Mouse (Mus musculus): ENCODE measurements around the gene 4930404H24Rik. TPM values are rescaled to one million over a fixed set of nuclear protein-coding genes. Genes with fewer than 3 reads are reported as not detected.

Gene 4930404H24Rik
- total RNA-seq, 2 experiments from 2014 or later: not detected

DNA sequence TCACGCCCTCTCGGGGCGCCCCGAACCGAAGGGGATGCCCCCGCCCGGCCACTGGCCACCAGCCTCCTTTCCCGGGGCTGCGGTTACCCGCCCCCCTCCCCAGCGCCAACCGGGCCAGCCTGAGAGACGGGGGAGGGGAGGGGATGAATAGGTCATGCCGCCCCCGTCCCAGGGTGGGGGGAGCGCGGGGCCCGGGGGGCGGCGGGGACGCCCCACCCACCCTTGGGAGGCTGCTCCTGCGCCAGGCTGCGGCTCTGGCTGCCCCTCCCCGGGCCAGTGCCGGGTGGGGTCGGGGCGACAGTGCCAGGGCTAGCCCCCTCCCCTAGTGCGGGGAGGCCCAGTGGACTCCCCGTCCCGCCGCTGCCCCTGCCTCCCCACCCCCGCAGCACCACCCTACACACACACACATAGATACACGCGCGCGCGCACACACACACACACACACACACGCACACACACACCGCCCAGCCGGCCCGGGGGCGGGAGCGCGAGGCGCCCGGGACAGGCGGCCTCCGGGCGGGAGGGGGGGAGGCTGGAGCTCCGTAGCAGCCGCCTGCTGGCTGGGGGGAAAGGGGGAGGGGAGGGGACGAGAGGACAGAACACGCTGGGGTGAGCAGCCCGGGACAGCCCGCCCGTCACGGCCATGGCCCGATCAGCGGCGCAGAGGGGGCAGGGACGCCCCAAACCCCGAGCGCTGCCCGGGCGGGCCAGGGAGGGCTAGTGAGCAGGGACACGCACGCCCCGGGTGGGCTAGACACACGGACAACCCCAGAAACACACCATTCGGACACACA, 36.2 kb downstream of the 4930404H24Rik start:
- ATAC-seq (ENCODE audit: poor library complexity, severe bottlenecking): no peak

DNA sequence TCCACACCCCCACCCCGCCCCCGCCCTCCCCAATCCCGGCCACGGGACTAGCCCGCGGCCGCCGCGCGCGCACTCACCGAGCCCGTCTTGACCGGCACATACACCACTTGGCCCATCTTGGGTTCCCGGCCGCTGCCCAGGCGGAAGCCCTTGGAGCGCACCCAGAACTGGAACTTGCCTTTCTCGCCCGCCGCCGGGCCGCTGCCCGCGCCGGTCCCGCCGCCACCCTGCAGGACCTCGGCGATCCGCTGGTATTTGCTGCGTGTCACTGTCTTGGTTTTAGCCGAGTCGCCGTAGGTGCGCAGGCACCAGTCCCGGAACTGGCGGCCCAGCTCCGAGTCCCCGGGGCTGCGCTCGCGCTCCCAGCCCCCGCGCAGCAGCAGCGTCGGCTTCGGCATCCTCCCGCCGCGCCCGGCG, 36.8 kb downstream of the 4930404H24Rik start:
- 0 out of 2 replicates have a peak, but pooled peaks have one; percentile 7 for ATAC-seq (ENCODE audit: poor library complexity, severe bottlenecking)

DNA sequence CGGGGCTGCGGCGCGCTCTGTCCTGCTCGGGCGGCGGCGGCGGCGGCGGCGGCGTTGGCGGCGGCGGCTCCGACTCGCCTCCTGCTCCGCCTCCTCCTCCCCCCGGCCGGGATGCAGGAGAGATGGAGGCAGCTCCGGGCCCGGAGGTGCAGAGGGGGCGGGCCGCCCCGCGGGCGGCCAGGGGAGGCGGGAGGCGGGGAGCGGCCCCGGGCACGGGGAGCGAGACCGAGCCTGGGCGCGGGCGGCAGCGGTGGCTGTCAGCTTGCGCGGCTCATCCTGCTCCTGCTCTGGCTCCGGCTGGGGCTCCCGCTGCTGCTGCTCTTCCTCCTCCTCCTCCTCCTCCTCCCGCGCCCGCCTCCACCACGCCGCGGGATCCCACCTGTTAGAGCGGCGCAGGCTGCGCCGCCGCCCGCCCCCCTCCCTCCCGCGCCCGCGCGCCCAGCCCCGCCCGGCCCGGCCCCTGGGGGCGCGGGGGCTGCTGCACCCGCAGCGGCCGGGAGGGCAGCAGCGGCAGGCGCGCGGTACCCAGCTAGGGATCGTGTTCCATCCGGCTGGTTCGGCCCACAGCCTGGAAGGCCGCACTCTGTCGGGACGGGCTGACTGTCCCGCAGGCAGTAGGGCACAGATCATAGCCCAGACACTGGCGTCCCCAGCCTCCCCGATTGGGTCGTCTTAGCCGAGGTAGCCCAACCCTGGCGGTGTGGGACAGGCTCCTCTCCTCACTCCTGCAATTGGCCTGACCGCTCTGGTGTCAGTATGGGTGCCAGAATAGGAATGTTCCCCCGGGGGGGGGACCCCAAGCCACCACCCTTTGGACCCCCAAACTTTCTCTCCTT, 37.6 kb downstream of the 4930404H24Rik start, which contains the start of gene Nol4l:
Gene Nol4l, minus strand, starts transcription at position 41 of the 836 bp plus-strand sequence.
- no peak for ATAC-seq (ENCODE audit: poor library complexity, severe bottlenecking)

DNA sequence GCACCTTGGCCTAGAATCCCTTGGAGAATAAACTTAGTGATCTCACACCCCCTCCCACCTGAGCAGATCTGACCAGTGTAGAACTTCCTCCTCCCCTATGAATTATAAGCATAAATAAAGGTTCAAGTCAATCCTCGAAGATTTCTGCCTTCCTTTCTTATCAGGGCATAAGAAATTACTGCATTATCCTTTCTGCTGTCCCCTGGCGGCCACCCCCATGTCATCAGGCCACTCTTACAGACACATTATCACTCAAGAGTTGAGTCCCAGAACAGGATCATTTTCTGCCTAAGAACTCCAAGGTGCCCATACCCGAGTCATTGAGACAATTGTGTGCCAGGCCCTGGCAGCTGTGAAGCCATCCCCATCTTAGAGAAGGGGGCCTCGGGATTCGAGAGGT, 38.4 kb downstream of the 4930404H24Rik start:
- no peak for ATAC-seq (ENCODE audit: poor library complexity, severe bottlenecking)

DNA sequence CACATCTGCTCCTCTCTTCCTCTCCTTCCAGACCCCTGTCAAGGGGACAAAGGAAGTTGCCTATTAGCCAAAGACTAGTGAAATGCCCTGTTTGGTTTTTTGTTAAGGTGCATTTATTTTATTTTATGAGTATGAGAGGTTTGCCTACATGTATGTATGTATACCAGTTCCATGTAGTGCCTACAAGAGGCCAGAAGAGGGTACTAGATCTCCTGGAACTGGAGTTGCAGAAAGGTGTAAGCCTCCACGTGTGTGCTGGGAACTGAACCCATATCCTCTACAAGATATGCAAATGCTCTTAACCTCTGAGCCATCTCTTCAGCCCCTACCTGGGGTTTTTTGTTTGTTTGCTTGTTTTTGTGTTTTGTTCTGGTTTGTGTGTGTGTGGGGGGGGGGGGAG, 41.4 kb downstream of the 4930404H24Rik start:
- no peak for ATAC-seq (ENCODE audit: poor library complexity, severe bottlenecking)

DNA sequence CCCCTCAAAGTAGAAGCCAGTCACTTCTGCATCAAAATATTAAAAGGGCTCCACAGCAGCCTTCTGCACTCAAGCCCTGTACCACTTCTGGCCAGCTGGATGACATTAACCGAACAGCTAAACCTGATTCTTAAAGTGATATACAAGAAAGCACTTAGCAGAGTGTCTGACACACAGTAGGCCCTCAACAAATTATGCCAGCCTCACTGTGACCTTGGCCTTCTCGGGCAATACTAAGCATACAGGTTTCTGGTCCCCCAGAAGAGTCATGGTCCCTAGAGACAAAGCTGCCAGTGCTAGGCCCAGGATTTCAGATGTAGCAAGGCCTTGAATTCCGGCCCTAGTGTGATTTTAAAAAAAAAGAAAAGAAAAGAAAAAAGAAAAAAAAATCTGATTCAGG, 46.3 kb downstream of the 4930404H24Rik start:
- no peak for ATAC-seq (ENCODE audit: poor library complexity, severe bottlenecking)

DNA sequence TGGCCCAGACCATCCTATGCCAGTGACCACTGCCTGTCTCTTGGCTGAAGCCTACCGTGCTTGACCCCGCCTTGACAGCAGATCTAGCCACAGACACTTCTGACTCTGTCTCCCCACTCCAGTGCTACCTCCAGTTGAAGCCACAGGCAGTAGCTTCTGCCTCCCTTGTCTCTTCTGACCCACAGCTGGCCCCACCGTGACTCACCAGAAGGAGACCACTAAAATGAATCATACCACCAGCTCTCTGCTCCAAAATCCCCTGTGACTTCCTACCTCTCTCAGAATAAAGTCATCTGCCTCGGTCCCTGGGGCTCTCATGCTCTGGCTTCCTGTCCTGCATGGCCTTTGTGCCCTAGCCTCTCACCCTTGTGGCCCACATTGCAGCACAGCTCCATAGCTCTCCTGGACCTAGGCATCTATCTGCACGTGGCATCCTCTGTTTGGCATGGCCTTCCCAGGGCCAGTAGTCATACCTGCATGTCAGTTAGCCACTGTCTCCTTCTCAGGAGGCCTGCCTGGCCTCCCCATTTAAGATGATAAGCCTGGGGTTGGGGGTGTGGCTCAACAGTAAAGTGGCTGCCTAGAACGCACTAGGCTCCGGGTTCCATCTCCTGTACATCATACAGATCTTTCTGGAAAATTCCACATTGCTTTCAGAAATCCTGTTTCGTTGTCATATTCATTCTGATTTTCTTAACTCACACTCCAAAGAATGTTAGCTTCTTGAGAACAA, 50.5 kb downstream of the 4930404H24Rik start:
- no peak for ATAC-seq (ENCODE audit: poor library complexity, severe bottlenecking)

Other genes starting within 250 kb of the 4930404H24Rik start
- 13.2 and 16.5 TPM in 2 replicates for gene Kif3b, start 201.4 kb upstream of the 4930404H24Rik start, total RNA-seq (2015)
- gene Kif3b, start 201.4 kb upstream of the 4930404H24Rik start, total RNA-seq (2017): 23.5 and 30.2 TPM in 2 replicates
- 29.3 and 40.6 TPM in 2 replicates for gene Asxl1, start 147.0 kb upstream of the 4930404H24Rik start, total RNA-seq (2015)
- 30.9 and 35.4 TPM in 2 replicates for gene Asxl1, start 147.0 kb upstream of the 4930404H24Rik start, total RNA-seq (2017)
- 1.2 and 2.1 TPM in 2 replicates for gene Nol4l, start 37.2 kb downstream of the 4930404H24Rik start, total RNA-seq (2015)
- gene Nol4l, start 37.2 kb downstream of the 4930404H24Rik start, total RNA-seq (2017): 0.20 and 0.62 TPM in 2 replicates
- 41.6 and 47.2 TPM in 2 replicates for gene Commd7, start 140.0 kb downstream of the 4930404H24Rik start, total RNA-seq (2015)
- gene Commd7, start 140.0 kb downstream of the 4930404H24Rik start, total RNA-seq (2017): 30.3 and 34.1 TPM in 2 replicates
- gene Dnmt3b, start 156.7 kb downstream of the 4930404H24Rik start, total RNA-seq (2015): 1.3 and 2.5 TPM in 2 replicates
- 2.8 and 3.6 TPM in 2 replicates for gene Dnmt3b, start 156.7 kb downstream of the 4930404H24Rik start, total RNA-seq (2017)
- gene Dnmt3c, start 203.9 kb downstream of the 4930404H24Rik start, total RNA-seq (2015): not detected in 2 replicates
- gene Dnmt3c, start 203.9 kb downstream of the 4930404H24Rik start, total RNA-seq (2017): not detected in 2 replicates
- 130 and 155 TPM in 2 replicates for gene Mapre1, start 248.5 kb downstream of the 4930404H24Rik start, total RNA-seq (2015)
- gene Mapre1, start 248.5 kb downstream of the 4930404H24Rik start, total RNA-seq (2017): 180 and 181 TPM in 2 replicates